Mouse (Mus musculus): ENCODE results near the gene Olfr887. TPM values are rescaled to one million over a fixed set of nuclear protein-coding genes. Genes with fewer than 3 reads are reported as not detected.

The Olfr887 gene
- total RNA-seq (2015) (not detected in 2 replicates), total RNA-seq (2017) (not detected in 2 replicates)

DNA sequence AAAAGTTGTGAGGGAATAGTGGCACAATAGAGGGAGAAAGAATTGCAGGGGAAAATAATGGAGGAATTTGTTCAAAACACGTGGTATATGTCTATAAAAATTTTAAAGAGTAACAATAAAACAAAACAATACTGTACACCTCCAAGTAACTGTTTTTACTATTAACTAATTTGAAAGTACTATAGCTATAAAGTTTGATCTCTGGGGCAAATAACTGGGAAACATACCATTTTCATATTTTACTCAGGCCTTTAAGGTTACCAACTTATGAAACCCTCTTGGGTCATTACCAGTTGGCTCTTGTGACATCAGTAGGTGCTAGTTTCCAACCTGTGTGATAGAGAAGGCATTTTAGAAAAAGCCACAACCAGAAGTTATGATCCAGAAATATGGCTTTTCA lies at the start of gene Olfr887:
Olfr887 (plus strand) TSS at position 301 of the 400 bp plus-strand sequence.
- ATAC-seq (ENCODE audit: poor library complexity, severe bottlenecking), result no peak

DNA sequence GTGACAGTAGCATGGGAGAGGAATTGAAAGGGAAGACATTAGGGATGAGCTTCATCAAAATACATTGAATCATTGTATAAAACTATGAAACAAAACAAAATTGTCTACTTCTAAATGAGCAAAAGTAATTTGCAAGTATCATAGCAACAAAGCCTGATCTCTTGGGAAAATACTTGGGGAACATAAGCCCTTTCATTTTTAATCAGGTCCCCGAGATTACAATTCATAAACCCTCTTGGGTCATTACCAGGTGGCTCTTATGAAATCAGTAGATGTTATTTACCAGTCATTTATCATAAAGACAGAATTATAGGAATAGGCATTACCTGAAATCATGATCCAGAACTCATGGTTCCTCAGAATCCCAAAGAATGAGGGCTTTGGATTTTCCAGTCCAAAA lies 37.6 kb upstream of the Olfr887 start, which contains the start of gene Olfr884:
Olfr884 (plus strand) TSS at position 301 of the 400 bp plus-strand sequence.
- ATAC-seq (ENCODE audit: poor library complexity, severe bottlenecking), result no peak

DNA sequence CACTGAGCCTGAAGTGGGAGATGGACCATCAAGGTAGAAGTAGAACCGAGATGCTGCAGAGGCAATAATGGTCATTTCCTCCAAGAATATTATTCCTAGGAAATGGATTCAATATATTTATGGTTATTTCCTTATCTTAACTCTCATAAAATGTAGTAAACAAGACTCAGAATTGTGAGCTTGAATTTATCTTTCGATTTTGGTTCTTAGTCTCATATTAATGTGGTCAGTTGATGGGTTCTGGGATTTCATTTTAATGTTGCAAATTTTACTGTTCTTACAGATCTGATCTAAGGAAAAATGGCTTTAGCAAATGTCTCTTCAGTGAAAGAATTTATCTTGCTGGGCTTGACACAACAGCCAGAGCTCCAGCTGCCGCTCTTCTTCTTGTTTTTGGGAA lies 22.9 kb upstream of the Olfr887 start, which contains the start of gene Olfr885:
Olfr885 (plus strand) TSS at position 301 of the 400 bp plus-strand sequence.
- ATAC-seq (ENCODE audit: poor library complexity, severe bottlenecking), result no peak

DNA sequence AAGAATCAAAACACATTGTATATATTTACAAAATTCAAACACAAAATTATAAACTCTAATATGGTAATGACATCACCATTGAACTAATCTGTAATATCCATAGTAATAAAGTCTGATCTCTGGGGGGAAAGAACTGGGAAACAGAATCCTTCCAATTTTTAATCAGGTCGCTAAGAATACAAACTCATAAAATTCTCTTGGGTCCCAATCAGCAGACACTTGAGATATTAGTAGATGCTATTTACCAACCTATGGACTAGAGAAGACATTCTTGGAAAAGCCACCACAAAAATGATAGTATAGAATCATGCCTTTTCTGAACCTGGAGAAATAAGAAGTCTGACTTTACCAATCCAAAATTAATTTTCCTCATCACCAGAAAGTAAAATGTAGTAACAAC lies 24.0 kb downstream of the Olfr887 start, which contains the start of gene Olfr888:
Olfr888 (plus strand) TSS at position 301 of the 400 bp plus-strand sequence.
- ATAC-seq (ENCODE audit: poor library complexity, severe bottlenecking), result no peak

DNA sequence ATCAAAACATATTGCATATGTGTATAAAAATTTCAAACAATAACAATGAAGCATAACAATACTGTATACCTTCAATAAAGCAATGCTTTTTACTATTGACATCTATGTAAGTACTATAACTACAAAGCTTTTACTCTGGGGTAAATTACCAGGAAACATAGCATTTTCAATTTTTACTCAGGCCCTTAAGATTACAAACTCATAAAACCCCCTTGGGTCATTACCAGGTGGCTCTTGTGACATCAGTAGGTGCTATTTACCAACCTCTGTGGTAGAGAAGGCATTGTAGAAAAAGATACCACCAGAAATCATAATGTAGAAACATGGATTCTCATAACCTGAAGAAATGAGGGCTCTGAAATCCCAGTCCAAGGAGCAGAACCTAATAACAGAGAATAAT lies 31.0 kb downstream of the Olfr887 start, which contains the start of gene Olfr889:
Olfr889 (plus strand) TSS at position 301 of the 400 bp plus-strand sequence.
- ATAC-seq (ENCODE audit: poor library complexity, severe bottlenecking), result no peak

Other genes with a start within 250 kb of the Olfr887 start
- gene Olfr877, start 229.8 kb upstream of the Olfr887 start, total RNA-seq (2015), result not detected in 2 replicates
- gene Olfr877, start 229.8 kb upstream of the Olfr887 start, total RNA-seq (2017), result not detected in 2 replicates
- not detected in 2 replicates for gene Olfr145, start 187.3 kb upstream of the Olfr887 start, total RNA-seq (2015)
- gene Olfr145, start 187.3 kb upstream of the Olfr887 start, total RNA-seq (2017), result not detected in 2 replicates
- not detected in 2 replicates for gene Olfr878, start 166.2 kb upstream of the Olfr887 start, total RNA-seq (2015)
- not detected in 2 replicates for gene Olfr878, start 166.2 kb upstream of the Olfr887 start, total RNA-seq (2017)
- not detected in 2 replicates for gene Olfr881, start 92.2 kb upstream of the Olfr887 start, total RNA-seq (2015)
- not detected in 2 replicates for gene Olfr881, start 92.2 kb upstream of the Olfr887 start, total RNA-seq (2017)
- gene Olfr883, start 58.3 kb upstream of the Olfr887 start, total RNA-seq (2015), result not detected in 2 replicates
- gene Olfr883, start 58.3 kb upstream of the Olfr887 start, total RNA-seq (2017), result not detected in 2 replicates
- gene Olfr884, start 37.5 kb upstream of the Olfr887 start, total RNA-seq (2015), result not detected in 2 replicates
- not detected in 2 replicates for gene Olfr884, start 37.5 kb upstream of the Olfr887 start, total RNA-seq (2017)
- not detected in 2 replicates for gene Olfr885, start 22.8 kb upstream of the Olfr887 start, total RNA-seq (2015)
- gene Olfr885, start 22.8 kb upstream of the Olfr887 start, total RNA-seq (2017), result not detected in 2 replicates
- gene Olfr888, start 24.1 kb downstream of the Olfr887 start, total RNA-seq (2015), result not detected in 2 replicates
- not detected in 2 replicates for gene Olfr888, start 24.1 kb downstream of the Olfr887 start, total RNA-seq (2017)
- not detected in 2 replicates for gene Olfr889, start 31.1 kb downstream of the Olfr887 start, total RNA-seq (2015)
- not detected in 2 replicates for gene Olfr889, start 31.1 kb downstream of the Olfr887 start, total RNA-seq (2017)
- gene Olfr890, start 58.4 kb downstream of the Olfr887 start, total RNA-seq (2015), result not detected in 2 replicates
- not detected in 2 replicates for gene Olfr890, start 58.4 kb downstream of the Olfr887 start, total RNA-seq (2017)
- gene Olfr891, start 96.7 kb downstream of the Olfr887 start, total RNA-seq (2015), result not detected in 2 replicates
- not detected in 2 replicates for gene Olfr891, start 96.7 kb downstream of the Olfr887 start, total RNA-seq (2017)
- not detected in 2 replicates for gene Olfr893, start 124.3 kb downstream of the Olfr887 start, total RNA-seq (2015)
- gene Olfr893, start 124.3 kb downstream of the Olfr887 start, total RNA-seq (2017), result not detected in 2 replicates
- gene Olfr894, start 134.0 kb downstream of the Olfr887 start, total RNA-seq (2015), result not detected in 2 replicates
- gene Olfr894, start 134.0 kb downstream of the Olfr887 start, total RNA-seq (2017), result not detected in 2 replicates
- gene Olfr143, start 168.7 kb downstream of the Olfr887 start, total RNA-seq (2015), result not detected in 2 replicates
- not detected in 2 replicates for gene Olfr143, start 168.7 kb downstream of the Olfr887 start, total RNA-seq (2017)
- gene Olfr895, start 183.8 kb downstream of the Olfr887 start, total RNA-seq (2015), result not detected in 2 replicates
- not detected in 2 replicates for gene Olfr895, start 183.8 kb downstream of the Olfr887 start, total RNA-seq (2017)
- not detected in 2 replicates for gene Olfr896-ps1, start 207.0 kb downstream of the Olfr887 start, total RNA-seq (2015)
- gene Olfr896-ps1, start 207.0 kb downstream of the Olfr887 start, total RNA-seq (2017), result not detected in 2 replicates
- gene Olfr25, start 245.0 kb downstream of the Olfr887 start, total RNA-seq (2015), result not detected in 2 replicates
- not detected in 2 replicates for gene Olfr25, start 245.0 kb downstream of the Olfr887 start, total RNA-seq (2017)